Mouse (Mus musculus) forebrain, embryonic 10.5 days (tissue): ENCODE results near the gene Trpc3. TPM values are rescaled to one million over a fixed set of nuclear protein-coding genes. Genes with fewer than 3 reads are reported as not detected.

Source experiments
- DNase-seq: peaks from one replicate; pipeline ENCODE4 v3.0.0-alpha.2; 2017; ENCODE audit warnings: low spot score; ENCODE audit errors: extremely low spot score
- H3K27ac ChIP-seq: fragments of 300-500 bp; sonication (generic); 2 replicates; pipeline ENCODE4 v1.5.1; 2016; ENCODE audit warnings: mild to moderate bottlenecking
- H3K27me3 ChIP-seq: fragments of 300-500 bp; sonication (generic); 2 replicates; pipeline ENCODE4 v1.6.1; 2016; ENCODE audit warnings: mild to moderate bottlenecking; ENCODE audit not compliant: poor library complexity, severe bottlenecking
- H3K36me3 ChIP-seq: fragments of 300-500 bp; sonication (generic); replicated peaks from 2 replicates; pipeline ENCODE4 v1.6.1; 2016; ENCODE audit warnings: mild to moderate bottlenecking, moderate library complexity
- H3K4me1 ChIP-seq: fragments of 300-500 bp; sonication (generic); 2 replicates; pipeline ENCODE4 v1.6.1; 2016
- H3K4me3 ChIP-seq: fragments of 300-500 bp; sonication (generic); 2 replicates; pipeline ENCODE4 v1.5.1; 2016; ENCODE audit warnings: mild to moderate bottlenecking, moderate library complexity
- H3K9me3 ChIP-seq: fragments of 300-500 bp; sonication (generic); 2 replicates; pipeline ENCODE4 v1.6.1; 2016; ENCODE audit warnings: mild to moderate bottlenecking, moderate library complexity
- WGBS: fragments of 180-500 bp; shearing (Covaris S2); methylation state at CpG from one replicate; pipeline ENCODE4 v1.1.7; 2016; 5-methylcytosine and 5-hydroxymethylcytosine counted together
- polyA plus RNA-seq: library from polyadenylated mRNA; unstranded; fragments of >200 nt; fragmentation: Nextera tagmentation; extraction: Ambion mirVana; gene quantifications from 2 replicates; pipeline ENCODE4 v1.2.1, GENCODE M21; 2016

The Trpc3 gene
- polyA plus RNA-seq, 1 experiment from 2014 or later = 1.5 TPM

- under 1% methylated on average over 46 of the region's 46 CpGs for WGBS
- Histone ChIP-seq H3K4me1 (peaks cover 18% of the 10 kb centered on the region), H3K36me3 (peaks cover 43% of the 10 kb centered on the region), H3K27me3 (no peaks in the 10 kb centered on the region), H3K9me3 (no peaks in the 10 kb centered on the region), H3K27ac (peak overlapping the region; percentile 98), H3K4me3 (peak overlapping the region; percentile 98)
- no peak for DNase-seq
Measured at GRCm38 (mm10) chr3:36571361-36571826, 118.6 kb downstream of the Trpc3 start.

Other genes with a start within 250 kb of the Trpc3 start
- gene Anxa5, start 214.3 kb downstream of the Trpc3 start, polyA plus RNA-seq = 106 and 114 TPM in 2 replicates
- 0.81 and 1.2 TPM in 2 replicates for gene 1810062G17Rik, start 214.2 kb downstream of the Trpc3 start, polyA plus RNA-seq
- gene Gm11549, start 168.4 kb downstream of the Trpc3 start, polyA plus RNA-seq = 0.25 and 0.36 TPM in 2 replicates
- 105 and 108 TPM in 2 replicates for gene Exosc9, start 137.6 kb downstream of the Trpc3 start, polyA plus RNA-seq
- 272 and 276 TPM in 2 replicates for gene Ccna2, start 118.0 kb downstream of the Trpc3 start, polyA plus RNA-seq
- gene Bbs7, start 76.7 kb downstream of the Trpc3 start, polyA plus RNA-seq = 18.0 and 20.3 TPM in 2 replicates
- 34.6 and 37.7 TPM in 2 replicates for gene 4932438A13Rik, start 172.9 kb upstream of the Trpc3 start, polyA plus RNA-seq